Mouse (Mus musculus) heart, embryonic 16.5 days (tissue): ENCODE data around the gene Slc44a3. TPM values are rescaled to one million over a fixed set of nuclear protein-coding genes. Genes with fewer than 3 reads are reported as not detected.
"Not testable (repeated sequence)": the region's sequence is repeated elsewhere in the genome, so short reads cannot be mapped to it uniquely, and the experiment has no call there.

ENCODE experiments used
- ATAC-seq: fragments of 200-750 bp; cut with Nextera tagmentation; replicated peaks from 2 replicates; pipeline ENCODE4 v1.8.0; 2017; ENCODE audit warnings: moderate number of reproducible peaks; ENCODE audit not compliant: insufficient read depth, low FRiP score; ENCODE audit errors: extremely low read depth
- H3K27ac ChIP-seq: fragments of 300-500 bp; sonication (generic); 2 replicates; pipeline ENCODE4 v1.5.1; 2014; ENCODE audit warnings: mild to moderate bottlenecking, low read length, control low read depth, moderate library complexity
- H3K27me3 ChIP-seq: fragments of 300-500 bp; sonication (generic); 2 replicates; pipeline ENCODE4 v1.6.1; 2014; ENCODE audit warnings: low read length, mixed read lengths; ENCODE audit not compliant: control insufficient read depth, insufficient read depth
- H3K36me3 ChIP-seq: fragments of 300-500 bp; sonication (generic); 2 replicates; pipeline ENCODE4 v1.6.1; 2014; ENCODE audit not compliant: control insufficient read depth, insufficient read depth
- H3K4me1 ChIP-seq: fragments of 300-500 bp; sonication (generic); 2 replicates; pipeline ENCODE4 v1.6.1; 2014; ENCODE audit warnings: low read length, mixed read lengths; ENCODE audit not compliant: control insufficient read depth, insufficient read depth
- H3K4me2 ChIP-seq: fragments of 300-500 bp; sonication (generic); 2 replicates; pipeline ENCODE4 v1.6.1; 2014; ENCODE audit warnings: low read depth, mild to moderate bottlenecking, control low read depth, low read length
- H3K4me3 ChIP-seq: fragments of 300-500 bp; sonication (generic); 2 replicates; pipeline ENCODE4 v1.5.1; 2014; ENCODE audit warnings: mild to moderate bottlenecking, control low read depth, low read length
- H3K9ac ChIP-seq: fragments of 300-500 bp; sonication (generic); 2 replicates; pipeline ENCODE4 v1.6.1; 2014; ENCODE audit warnings: low read length, control low read depth
- H3K9me3 ChIP-seq: fragments of 300-500 bp; sonication (generic); replicated peaks from 2 replicates; pipeline ENCODE4 v1.6.1; 2016; ENCODE audit warnings: low read length; ENCODE audit not compliant: control insufficient read depth
- WGBS: fragments of 180-500 bp; shearing (Covaris S2); extraction: QIAGEN DNeasy Blood & Tissue Kit; methylation state at CpG from one replicate; pipeline ENCODE4 v1.1.7; 2014; 5-methylcytosine and 5-hydroxymethylcytosine counted together
- polyA plus RNA-seq: library from polyadenylated mRNA; unstranded; fragments of >200 nt; fragmentation: Nextera tagmentation; extraction: Ambion mirVana; gene quantifications from 2 replicates; pipeline ENCODE4 v1.2.1, GENCODE M21; 2015

Slc44a3 gene
- polyA plus RNA-seq, 1 experiment from 2014 or later = 1.2 TPM

GRCm38 (mm10) chr3:121539871-121540431 lies 7.7 kb upstream of the Slc44a3 start:
- no peak for ATAC-seq
- H3K4me2 ChIP-seq = peak overlapping the region; percentile 32; the same call in 1 of the 2 replicates
- H3K9ac ChIP-seq = no peak overlapping the region
- H3K27ac ChIP-seq = no peak overlapping the region
- 9% methylated on average over 8 of the region's 8 CpGs for WGBS
- H3K27me3 ChIP-seq = no peaks in the 10 kb centered on the region
- 0 out of 2 replicates have a peak overlapping the region, but pooled peaks have one; percentile 2 for H3K4me3 ChIP-seq
- H3K36me3 ChIP-seq = no peaks in the 10 kb centered on the region
- no peaks in the 10 kb centered on the region for H3K9me3 ChIP-seq
- H3K4me1 ChIP-seq = peaks cover 3% of the 10 kb centered on the region; the same call in 1 of the 2 replicates

GRCm38 (mm10) chr3:121538847-121539246 lies 6.6 kb upstream of the Slc44a3 start:
- not testable (repeated sequence) for H3K27me3 ChIP-seq, H3K4me1 ChIP-seq, H3K9ac ChIP-seq, H3K27ac ChIP-seq, H3K4me3 ChIP-seq, H3K4me2 ChIP-seq, H3K36me3 ChIP-seq, H3K9me3 ChIP-seq, ATAC-seq
- 84% methylated on average over 3 of the region's 3 CpGs for WGBS

- Histone ChIP-seq H3K27ac (no peak overlapping the region), H3K27me3 (peaks cover 7% of the 10 kb centered on the region), H3K36me3 (no peaks in the 10 kb centered on the region), H3K4me2 (no peak overlapping the region), H3K4me3 (no peak overlapping the region), H3K9ac (no peak overlapping the region), H3K9me3 (no peaks in the 10 kb centered on the region), H3K4me1 (peaks cover 3% of the 10 kb centered on the region; the same call in 1 of the 2 replicates)
- ATAC-seq = no peak
- WGBS = 92% methylated on average over 3 of the region's 3 CpGs
Observed at GRCm38 (mm10) chr3:121537996-121538395, 5.8 kb upstream of the Slc44a3 start.

- peaks cover 8% of the 10 kb centered on the region for H3K4me1 ChIP-seq
- no peak overlapping the region for H3K9ac ChIP-seq
- H3K4me3 ChIP-seq = no peak overlapping the region
- 50% methylated on average over 9 of the region's 9 CpGs for WGBS
- H3K27ac ChIP-seq = no peak overlapping the region
- no peak overlapping the region for H3K4me2 ChIP-seq
- peaks cover 13% of the 10 kb centered on the region for H3K27me3 ChIP-seq
- no peak for ATAC-seq
- no peaks in the 10 kb centered on the region for H3K36me3 ChIP-seq
- H3K9me3 ChIP-seq = no peaks in the 10 kb centered on the region
Observed at GRCm38 (mm10) chr3:121536803-121537202, 4.6 kb upstream of the Slc44a3 start.

GRCm38 (mm10) chr3:121535813-121536504 lies 3.8 kb upstream of the Slc44a3 start:
- H3K27ac ChIP-seq = no peak overlapping the region
- H3K4me2 ChIP-seq = no peak overlapping the region
- H3K9ac ChIP-seq = no peak overlapping the region
- H3K36me3 ChIP-seq = no peaks in the 10 kb centered on the region
- ATAC-seq = no peak
- H3K4me3 ChIP-seq = no peak overlapping the region
- no peaks in the 10 kb centered on the region for H3K9me3 ChIP-seq
- peaks cover 9% of the 10 kb centered on the region for H3K4me1 ChIP-seq
- 71% methylated on average over 3 of the region's 3 CpGs for WGBS
- peaks cover 13% of the 10 kb centered on the region for H3K27me3 ChIP-seq

- Histone ChIP-seq H3K4me1 (peaks cover 9% of the 10 kb centered on the region), H3K4me2 (peak overlapping the region; percentile 75), H3K4me3 (peak overlapping the region; percentile 50), H3K36me3 (no peaks in the 10 kb centered on the region), H3K27me3 (peaks cover 13% of the 10 kb centered on the region), H3K9ac (peak overlapping the region; percentile 60), H3K9me3 (no peaks in the 10 kb centered on the region), H3K27ac (no peak overlapping the region)
- 52% methylated on average over 16 of the region's 16 CpGs for WGBS
- no peak for ATAC-seq
Observed at GRCm38 (mm10) chr3:121531370-121532148, 645 bp downstream of the Slc44a3 start.

- H3K9me3 ChIP-seq = no peaks in the 10 kb centered on the region
- H3K9ac ChIP-seq = no peak overlapping the region
- no peak overlapping the region; the same call in 1 of the 2 replicates for H3K4me2 ChIP-seq
- no peak overlapping the region for H3K4me3 ChIP-seq
- ATAC-seq = no peak
- 76% methylated on average over 10 of the region's 10 CpGs for WGBS
- peaks cover 14% of the 10 kb centered on the region for H3K4me1 ChIP-seq
- no peaks in the 10 kb centered on the region for H3K36me3 ChIP-seq
- H3K27ac ChIP-seq = no peak overlapping the region
- H3K27me3 ChIP-seq = peaks cover 13% of the 10 kb centered on the region
Observed at GRCm38 (mm10) chr3:121530546-121531258, 1.5 kb downstream of the Slc44a3 start.

GRCm38 (mm10) chr3:121526096-121527093 lies 5.8 kb downstream of the Slc44a3 start:
- H3K4me1 ChIP-seq = peaks cover 8% of the 10 kb centered on the region
- H3K9me3 ChIP-seq = no peaks in the 10 kb centered on the region
- 64% methylated on average over 17 of the region's 17 CpGs for WGBS
- no peak overlapping the region for H3K4me2 ChIP-seq
- no peaks in the 10 kb centered on the region for H3K27me3 ChIP-seq
- no peak overlapping the region for H3K9ac ChIP-seq
- H3K4me3 ChIP-seq = no peak overlapping the region
- peak overlapping the region; percentile 31; the same call in 1 of the 2 replicates for H3K27ac ChIP-seq
- no peaks in the 10 kb centered on the region for H3K36me3 ChIP-seq
- no peak; the same call in 1 of the 2 replicates for ATAC-seq
